Mouse (Mus musculus): ENCODE data around the gene Erp27. TPM values are rescaled to one million over a fixed set of nuclear protein-coding genes. Genes with fewer than 3 reads are reported as not detected.

Erp27 gene
- polyA plus RNA-seq, 1 experiment from 2014 or later, result 0.34 TPM

DNA sequence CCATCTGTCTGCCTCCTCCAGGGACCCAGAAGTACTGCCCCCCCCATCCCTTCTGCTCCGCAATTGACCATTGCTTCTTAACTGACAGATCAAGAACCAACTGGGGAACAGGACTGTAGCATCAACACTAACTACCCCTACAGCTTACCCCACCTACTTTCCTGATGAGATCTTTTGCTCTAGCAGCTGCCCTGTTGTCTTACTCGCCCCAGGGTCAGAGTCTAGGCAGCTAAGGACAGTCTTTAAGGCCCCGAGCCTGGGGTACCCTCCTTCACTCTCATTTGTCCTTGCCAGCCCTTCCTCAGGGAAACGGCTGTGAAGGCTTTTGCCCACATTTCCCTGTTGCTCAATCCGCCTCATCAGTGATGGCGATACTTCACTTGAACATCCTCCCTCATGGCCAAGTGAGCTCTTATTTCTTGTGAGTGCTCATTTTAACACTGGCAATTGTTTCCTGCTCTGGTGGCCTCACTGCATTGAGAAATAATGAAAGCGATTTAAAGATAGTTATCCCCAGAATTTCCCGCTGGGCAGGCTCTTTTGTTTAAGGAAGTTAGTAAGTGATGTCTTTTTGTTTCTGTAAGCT, 18.0 kb downstream of the Erp27 start:
- WGBS, result 75% methylated on average over 8 of the region's 8 CpGs
- Histone ChIP-seq H3K4me3 (ENCODE audit: low read depth, low read length) (no peak overlapping the region), H3K36me3 (ENCODE audit: control insufficient read depth, insufficient read depth, low read length) (no peaks in the 10 kb centered on the region), H3K9me3 (ENCODE audit: control insufficient read depth, low read length) (no peaks in the 10 kb centered on the region), H3K27me3 (ENCODE audit: control insufficient read depth, insufficient read depth, low read length) (no peaks in the 10 kb centered on the region), H3K4me1 (replicated peaks; ENCODE audit: control insufficient read depth, insufficient read depth, low read length) (no peaks in the 10 kb centered on the region), H3K27ac (ENCODE audit: low read depth, low read length) (no peak overlapping the region), H3K4me2 (replicated peaks; ENCODE audit: low read depth, low read length) (no peak overlapping the region), H3K9ac (ENCODE audit: low read depth, low read length) (no peak overlapping the region)
- no peak for DNase-seq (ENCODE audit: low spot score)
- ATAC-seq (ENCODE audit: low FRiP score), result no peak

- Histone ChIP-seq H3K9ac (ENCODE audit: low read depth, low read length) (no peak overlapping the region), H3K4me3 (ENCODE audit: low read depth, low read length) (no peak overlapping the region), H3K4me2 (replicated peaks; ENCODE audit: low read depth, low read length) (no peak overlapping the region), H3K4me1 (replicated peaks; ENCODE audit: control insufficient read depth, insufficient read depth, low read length) (no peaks in the 10 kb centered on the region), H3K27me3 (ENCODE audit: control insufficient read depth, insufficient read depth, low read length) (no peaks in the 10 kb centered on the region), H3K9me3 (ENCODE audit: control insufficient read depth, low read length) (no peaks in the 10 kb centered on the region), H3K27ac (ENCODE audit: low read depth, low read length) (no peak overlapping the region), H3K36me3 (ENCODE audit: control insufficient read depth, insufficient read depth, low read length) (no peaks in the 10 kb centered on the region)
- WGBS, result 93% methylated on average over 9 of the region's 9 CpGs
- DNase-seq (ENCODE audit: low spot score) (no peak), ATAC-seq (ENCODE audit: low FRiP score) (no peak)
Observed at GRCm38 (mm10) chr6:136902527-136902926, 19.5 kb downstream of the Erp27 start.

DNA sequence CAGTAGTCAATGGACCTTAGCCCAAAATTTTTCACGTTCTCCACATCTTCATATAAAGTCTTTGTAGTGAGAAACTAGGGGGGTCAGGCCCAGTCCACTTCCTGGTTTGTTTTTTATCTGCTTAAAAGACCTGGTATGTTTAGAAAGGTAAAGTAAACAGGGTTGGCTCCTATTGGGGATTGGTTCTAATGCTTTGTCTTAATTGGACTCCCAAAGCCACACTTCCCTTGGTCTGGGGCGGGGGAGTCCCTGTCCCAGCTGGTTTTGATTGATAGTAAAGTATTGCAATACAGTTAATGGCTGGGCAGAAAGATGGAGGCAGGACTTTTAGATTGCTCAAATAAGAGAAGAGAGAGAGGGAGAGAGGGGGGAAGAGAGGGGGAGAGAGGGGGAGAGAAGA, 21.0 kb downstream of the Erp27 start:
- H3K27ac ChIP-seq (ENCODE audit: low read depth, low read length), result no peak overlapping the region
- no peaks in the 10 kb centered on the region for H3K4me1 ChIP-seq (replicated peaks; ENCODE audit: control insufficient read depth, insufficient read depth, low read length)
- no peak overlapping the region for H3K4me2 ChIP-seq (replicated peaks; ENCODE audit: low read depth, low read length)
- H3K27me3 ChIP-seq (ENCODE audit: control insufficient read depth, insufficient read depth, low read length), result no peaks in the 10 kb centered on the region
- H3K36me3 ChIP-seq (ENCODE audit: control insufficient read depth, insufficient read depth, low read length), result no peaks in the 10 kb centered on the region
- no peak for DNase-seq (ENCODE audit: low spot score)
- no peak overlapping the region for H3K9ac ChIP-seq (ENCODE audit: low read depth, low read length)
- ATAC-seq (ENCODE audit: low FRiP score), result no peak
- no peak overlapping the region for H3K4me3 ChIP-seq (ENCODE audit: low read depth, low read length)
- 85% methylated on average over 2 of the region's 2 CpGs for WGBS
- no peaks in the 10 kb centered on the region for H3K9me3 ChIP-seq (ENCODE audit: control insufficient read depth, low read length)

GRCm38 (mm10) chr6:136900369-136901009, 21.5 kb downstream of the Erp27 start:
- no peaks in the 10 kb centered on the region for H3K36me3 ChIP-seq (ENCODE audit: control insufficient read depth, insufficient read depth, low read length)
- no peak for DNase-seq (ENCODE audit: low spot score)
- H3K27ac ChIP-seq (ENCODE audit: low read depth, low read length), result no peak overlapping the region
- H3K4me1 ChIP-seq (replicated peaks; ENCODE audit: control insufficient read depth, insufficient read depth, low read length), result no peaks in the 10 kb centered on the region
- no peaks in the 10 kb centered on the region for H3K9me3 ChIP-seq (ENCODE audit: control insufficient read depth, low read length)
- H3K4me2 ChIP-seq (replicated peaks; ENCODE audit: low read depth, low read length), result no peak overlapping the region
- WGBS, result 78% methylated on average over 4 of the region's 4 CpGs
- H3K27me3 ChIP-seq (ENCODE audit: control insufficient read depth, insufficient read depth, low read length), result no peaks in the 10 kb centered on the region
- no peak overlapping the region for H3K9ac ChIP-seq (ENCODE audit: low read depth, low read length)
- H3K4me3 ChIP-seq (ENCODE audit: low read depth, low read length), result no peak overlapping the region
- no peak for ATAC-seq (ENCODE audit: low FRiP score)

GRCm38 (mm10) chr6:136898954-136899353, 23.0 kb downstream of the Erp27 start:
- H3K27ac ChIP-seq (ENCODE audit: low read depth, low read length), result no peak overlapping the region
- H3K9me3 ChIP-seq (ENCODE audit: control insufficient read depth, low read length), result no peaks in the 10 kb centered on the region
- no peaks in the 10 kb centered on the region for H3K36me3 ChIP-seq (ENCODE audit: control insufficient read depth, insufficient read depth, low read length)
- H3K4me1 ChIP-seq (replicated peaks; ENCODE audit: control insufficient read depth, insufficient read depth, low read length), result no peaks in the 10 kb centered on the region
- no peak overlapping the region for H3K4me2 ChIP-seq (replicated peaks; ENCODE audit: low read depth, low read length)
- WGBS, result 77% methylated on average over 2 of the region's 2 CpGs
- no peak overlapping the region for H3K4me3 ChIP-seq (ENCODE audit: low read depth, low read length)
- no peak for DNase-seq (ENCODE audit: low spot score)
- no peaks in the 10 kb centered on the region for H3K27me3 ChIP-seq (ENCODE audit: control insufficient read depth, insufficient read depth, low read length)
- no peak overlapping the region for H3K9ac ChIP-seq (ENCODE audit: low read depth, low read length)
- no peak for ATAC-seq (ENCODE audit: low FRiP score)

- ATAC-seq (ENCODE audit: low FRiP score) (no peak), DNase-seq (ENCODE audit: low spot score) (no peak)
- no peak overlapping the region for H3K9ac ChIP-seq (ENCODE audit: low read depth, low read length)
- 69% methylated on average over 4 of the region's 4 CpGs for WGBS
- H3K36me3 ChIP-seq (ENCODE audit: control insufficient read depth, insufficient read depth, low read length), result no peaks in the 10 kb centered on the region
- no peaks in the 10 kb centered on the region for H3K9me3 ChIP-seq (ENCODE audit: control insufficient read depth, low read length)
- H3K4me3 ChIP-seq (ENCODE audit: low read depth, low read length), result no peak overlapping the region
- H3K4me2 ChIP-seq (replicated peaks; ENCODE audit: low read depth, low read length), result no peak overlapping the region
- H3K4me1 ChIP-seq (replicated peaks; ENCODE audit: control insufficient read depth, insufficient read depth, low read length), result no peaks in the 10 kb centered on the region
- H3K27ac ChIP-seq (ENCODE audit: low read depth, low read length), result no peak overlapping the region
- H3K27me3 ChIP-seq (ENCODE audit: control insufficient read depth, insufficient read depth, low read length), result no peaks in the 10 kb centered on the region
Observed at GRCm38 (mm10) chr6:136898222-136898621, 23.8 kb downstream of the Erp27 start.

GRCm38 (mm10) chr6:136897789-136898188, 24.2 kb downstream of the Erp27 start:
- WGBS, result 82% methylated on average over 4 of the region's 4 CpGs
- ATAC-seq (ENCODE audit: low FRiP score) (no peak), DNase-seq (ENCODE audit: low spot score) (no peak)
- Histone ChIP-seq H3K27me3 (ENCODE audit: control insufficient read depth, insufficient read depth, low read length) (no peaks in the 10 kb centered on the region), H3K27ac (ENCODE audit: low read depth, low read length) (no peak overlapping the region), H3K36me3 (ENCODE audit: control insufficient read depth, insufficient read depth, low read length) (no peaks in the 10 kb centered on the region), H3K4me1 (replicated peaks; ENCODE audit: control insufficient read depth, insufficient read depth, low read length) (no peaks in the 10 kb centered on the region), H3K4me3 (ENCODE audit: low read depth, low read length) (no peak overlapping the region), H3K9me3 (ENCODE audit: control insufficient read depth, low read length) (no peaks in the 10 kb centered on the region), H3K4me2 (replicated peaks; ENCODE audit: low read depth, low read length) (no peak overlapping the region), H3K9ac (ENCODE audit: low read depth, low read length) (no peak overlapping the region)

DNA sequence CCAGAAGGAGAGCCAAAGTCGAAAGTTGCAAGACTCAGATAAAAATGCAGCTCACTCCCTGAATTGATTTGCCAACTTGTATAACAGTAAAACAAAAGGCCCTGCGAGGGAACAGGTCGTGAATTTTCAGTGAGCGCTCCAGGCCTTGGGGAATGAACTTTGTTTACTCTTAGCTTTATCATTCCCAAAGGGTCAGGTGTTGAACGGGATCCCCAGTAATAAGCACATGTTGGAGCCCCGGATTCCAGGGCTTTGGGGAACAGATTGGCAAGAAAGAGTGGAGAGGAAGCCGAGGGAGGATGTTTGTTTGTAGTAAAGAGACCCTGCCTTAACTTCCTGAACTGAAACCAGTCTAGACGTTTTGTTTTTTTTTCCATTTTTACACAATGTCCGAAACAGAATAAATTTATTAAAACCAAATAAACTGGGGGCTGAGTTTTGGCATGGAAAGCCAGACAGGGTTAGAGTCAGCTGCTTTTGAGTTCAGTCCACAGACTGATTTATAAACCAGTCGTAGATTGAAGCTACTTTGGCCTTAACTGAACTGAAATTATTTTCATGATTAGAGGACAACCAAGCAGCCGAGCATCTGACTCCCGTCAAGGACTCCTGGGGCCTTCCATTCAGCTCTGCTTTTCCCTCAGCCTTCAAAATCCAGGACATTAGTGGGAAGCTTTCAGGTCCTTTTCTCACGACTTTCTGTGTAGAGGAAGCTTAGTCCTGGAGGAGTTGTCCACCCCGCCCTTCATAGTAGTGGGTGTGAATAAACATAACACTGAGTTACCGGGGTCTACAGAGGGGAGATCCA, 27.2 kb downstream of the Erp27 start:
- Histone ChIP-seq H3K4me1 (replicated peaks; ENCODE audit: control insufficient read depth, insufficient read depth, low read length) (no peaks in the 10 kb centered on the region), H3K36me3 (ENCODE audit: control insufficient read depth, insufficient read depth, low read length) (no peaks in the 10 kb centered on the region), H3K27ac (ENCODE audit: low read depth, low read length) (no peak overlapping the region), H3K27me3 (ENCODE audit: control insufficient read depth, insufficient read depth, low read length) (no peaks in the 10 kb centered on the region), H3K4me3 (ENCODE audit: low read depth, low read length) (no peak overlapping the region), H3K4me2 (replicated peaks; ENCODE audit: low read depth, low read length) (no peak overlapping the region), H3K9ac (ENCODE audit: low read depth, low read length) (no peak overlapping the region), H3K9me3 (ENCODE audit: control insufficient read depth, low read length) (no peaks in the 10 kb centered on the region)
- ATAC-seq (ENCODE audit: low FRiP score) (no peak), DNase-seq (ENCODE audit: low spot score) (no peak)
- WGBS, result 69% methylated on average over 15 of the region's 15 CpGs

DNA sequence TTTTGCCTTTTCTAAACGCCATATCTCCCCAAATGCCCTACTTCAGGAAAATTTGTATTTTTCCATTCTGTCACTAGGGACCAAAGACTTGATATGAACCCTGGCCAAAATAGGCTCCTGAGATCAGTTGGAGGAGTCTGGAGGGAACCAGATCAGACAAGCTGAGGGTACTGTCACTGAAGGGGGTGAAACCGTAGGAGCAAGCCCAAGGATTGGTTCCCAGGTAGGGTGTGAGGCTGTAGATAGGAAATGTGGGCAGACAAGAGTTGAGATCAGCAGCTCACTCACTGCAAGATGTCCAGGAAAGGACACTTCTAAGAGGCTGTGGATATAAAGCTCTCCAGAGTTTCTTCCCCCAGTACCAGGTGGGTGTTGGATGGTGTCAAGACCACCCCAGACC, 30.0 kb downstream of the Erp27 start:
- Histone ChIP-seq H3K9me3 (ENCODE audit: control insufficient read depth, low read length) (no peaks in the 10 kb centered on the region), H3K4me3 (ENCODE audit: low read depth, low read length) (no peak overlapping the region), H3K9ac (ENCODE audit: low read depth, low read length) (no peak overlapping the region), H3K27ac (ENCODE audit: low read depth, low read length) (no peak overlapping the region), H3K27me3 (ENCODE audit: control insufficient read depth, insufficient read depth, low read length) (no peaks in the 10 kb centered on the region), H3K4me2 (replicated peaks; ENCODE audit: low read depth, low read length) (no peak overlapping the region), H3K36me3 (ENCODE audit: control insufficient read depth, insufficient read depth, low read length) (no peaks in the 10 kb centered on the region), H3K4me1 (replicated peaks; ENCODE audit: control insufficient read depth, insufficient read depth, low read length) (no peaks in the 10 kb centered on the region)
- 89% methylated on average over 2 of the region's 2 CpGs for WGBS
- no peak for DNase-seq (ENCODE audit: low spot score)
- no peak for ATAC-seq (ENCODE audit: low FRiP score)

Data from hindbrain, embryonic 11.5 days (tissue).